Mouse (Mus musculus) heart, embryonic 16.5 days (tissue): ENCODE results near the gene Capn15. TPM values are rescaled to one million over a fixed set of nuclear protein-coding genes. Genes with fewer than 3 reads are reported as not detected.

Source experiments
- ATAC-seq: fragments of 200-750 bp; cut with Nextera tagmentation; replicated peaks from 2 replicates; pipeline ENCODE4 v1.8.0; 2017; ENCODE audit warnings: moderate number of reproducible peaks; ENCODE audit not compliant: insufficient read depth, low FRiP score; ENCODE audit errors: extremely low read depth
- H3K27ac ChIP-seq: fragments of 300-500 bp; sonication (generic); 2 replicates; pipeline ENCODE4 v1.5.1; 2014; ENCODE audit warnings: mild to moderate bottlenecking, low read length, control low read depth, moderate library complexity
- H3K27me3 ChIP-seq: fragments of 300-500 bp; sonication (generic); 2 replicates; pipeline ENCODE4 v1.6.1; 2014; ENCODE audit warnings: low read length, mixed read lengths; ENCODE audit not compliant: control insufficient read depth, insufficient read depth
- H3K36me3 ChIP-seq: fragments of 300-500 bp; sonication (generic); 2 replicates; pipeline ENCODE4 v1.6.1; 2014; ENCODE audit not compliant: control insufficient read depth, insufficient read depth
- H3K4me1 ChIP-seq: fragments of 300-500 bp; sonication (generic); 2 replicates; pipeline ENCODE4 v1.6.1; 2014; ENCODE audit warnings: low read length, mixed read lengths; ENCODE audit not compliant: control insufficient read depth, insufficient read depth
- H3K4me2 ChIP-seq: fragments of 300-500 bp; sonication (generic); 2 replicates; pipeline ENCODE4 v1.6.1; 2014; ENCODE audit warnings: low read depth, mild to moderate bottlenecking, control low read depth, low read length
- H3K4me3 ChIP-seq: fragments of 300-500 bp; sonication (generic); 2 replicates; pipeline ENCODE4 v1.5.1; 2014; ENCODE audit warnings: mild to moderate bottlenecking, control low read depth, low read length
- H3K9ac ChIP-seq: fragments of 300-500 bp; sonication (generic); 2 replicates; pipeline ENCODE4 v1.6.1; 2014; ENCODE audit warnings: low read length, control low read depth
- H3K9me3 ChIP-seq: fragments of 300-500 bp; sonication (generic); replicated peaks from 2 replicates; pipeline ENCODE4 v1.6.1; 2016; ENCODE audit warnings: low read length; ENCODE audit not compliant: control insufficient read depth
- WGBS: fragments of 180-500 bp; shearing (Covaris S2); extraction: QIAGEN DNeasy Blood & Tissue Kit; methylation state at CpG from one replicate; pipeline ENCODE4 v1.1.7; 2014; 5-methylcytosine and 5-hydroxymethylcytosine counted together
- polyA plus RNA-seq: library from polyadenylated mRNA; unstranded; fragments of >200 nt; fragmentation: Nextera tagmentation; extraction: Ambion mirVana; gene quantifications from 2 replicates; pipeline ENCODE4 v1.2.1, GENCODE M21; 2015

The Capn15 gene
- polyA plus RNA-seq, 1 experiment from 2014 or later: 14.5 TPM

DNA sequence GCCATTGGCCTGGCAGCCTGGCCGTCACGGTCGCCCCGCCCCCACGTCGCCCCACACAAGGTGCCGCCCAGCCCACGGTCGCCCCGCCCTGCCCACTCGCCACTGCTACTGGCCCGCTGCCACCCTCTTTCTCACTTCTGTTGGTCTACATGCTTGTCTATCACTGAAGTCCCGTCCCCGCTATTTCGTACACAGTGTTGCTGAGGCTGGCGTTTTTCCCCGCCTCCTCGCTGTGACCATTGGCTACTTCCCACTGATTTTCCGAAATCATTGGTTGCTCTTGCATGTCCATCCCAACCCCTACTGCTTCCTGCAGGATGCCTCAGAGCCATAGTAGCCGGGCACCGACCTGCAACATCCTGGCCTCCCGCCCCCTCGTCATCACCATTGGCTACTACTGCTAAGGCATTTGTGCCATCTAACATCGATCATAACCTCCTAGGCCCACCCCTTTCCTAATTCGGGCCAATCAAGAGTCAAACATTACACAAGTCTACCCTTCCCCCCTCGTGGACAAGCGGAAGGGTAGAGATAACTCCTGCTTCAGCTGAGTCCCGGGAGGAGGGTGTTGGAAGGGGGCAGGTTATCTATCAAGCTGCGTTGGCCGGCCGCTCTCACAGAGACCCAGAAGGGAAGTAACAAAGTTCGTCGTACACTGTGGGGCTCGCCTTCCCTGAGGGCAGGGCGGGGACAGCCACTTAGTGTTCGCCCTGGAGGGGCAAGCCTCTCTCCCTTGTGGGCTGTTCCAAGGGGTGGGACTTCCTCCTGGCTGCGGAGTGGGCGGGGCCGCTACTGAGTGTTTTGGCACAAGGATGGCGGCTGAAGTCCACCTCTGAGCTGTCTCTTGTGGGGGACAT is 65.6 kb downstream of the Capn15 start:
- Histone ChIP-seq H3K36me3 (no peaks in the 10 kb centered on the region), H3K4me2 (peak overlapping the region; percentile 62), H3K27me3 (no peaks in the 10 kb centered on the region), H3K27ac (peak overlapping the region; percentile 99), H3K4me3 (peak overlapping the region; percentile 83), H3K4me1 (peaks cover 18% of the 10 kb centered on the region), H3K9ac (peak overlapping the region; percentile 74), H3K9me3 (no peaks in the 10 kb centered on the region)
- peak; percentile 97 for ATAC-seq
- WGBS: under 1% methylated on average over 40 of the region's 40 CpGs

DNA sequence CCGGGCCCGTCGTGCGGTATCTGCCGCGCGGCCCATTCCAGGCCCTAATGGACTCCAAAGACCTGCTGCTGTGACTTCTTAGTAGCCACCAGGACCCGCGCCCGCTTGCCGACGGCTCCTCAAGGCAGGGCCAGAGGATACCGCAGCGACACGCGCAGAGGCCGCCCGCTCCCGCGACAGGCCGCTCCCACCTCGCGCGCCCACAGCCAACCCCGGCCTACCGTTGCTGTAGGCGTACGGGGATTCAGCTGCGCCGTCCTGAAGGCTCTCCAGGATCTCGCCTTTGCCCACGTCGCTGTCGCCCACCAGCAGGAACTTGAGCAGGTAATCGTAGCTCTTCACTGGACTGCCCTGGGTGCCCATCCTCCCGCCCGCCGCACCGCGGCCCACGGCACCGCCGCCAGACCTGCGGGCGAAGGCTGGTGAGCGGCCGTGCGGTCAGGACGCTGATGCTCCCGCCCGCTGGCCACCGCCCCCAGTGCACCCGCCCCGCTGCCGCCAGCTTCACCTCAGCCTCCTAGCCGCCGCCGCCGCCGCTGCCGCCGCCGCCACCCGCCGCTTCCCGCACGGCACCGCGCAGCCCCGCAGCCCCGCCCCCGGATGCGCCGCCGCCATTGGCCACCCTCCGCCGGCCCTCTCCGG is 66.3 kb downstream of the Capn15 start, which contains the start of gene Rab40c:
Rab40c (minus strand) TSS at position 584 of the 642 bp plus-strand sequence.
- Histone ChIP-seq H3K4me2 (peak within 1 kb of the TSS; percentile 91), H3K4me3 (peak within 1 kb of the TSS; percentile 83), H3K9ac (peak within 1 kb of the TSS; percentile 87), H3K9me3 (no peaks in the 10 kb centered on the region), H3K36me3 (no peaks in the 10 kb centered on the region), H3K4me1 (peaks cover 22% of the 10 kb centered on the region), H3K27ac (peak within 1 kb of the TSS; percentile 99), H3K27me3 (no peaks in the 10 kb centered on the region)
- ATAC-seq: no peak
- under 1% methylated on average over 78 of the region's 78 CpGs for WGBS

DNA sequence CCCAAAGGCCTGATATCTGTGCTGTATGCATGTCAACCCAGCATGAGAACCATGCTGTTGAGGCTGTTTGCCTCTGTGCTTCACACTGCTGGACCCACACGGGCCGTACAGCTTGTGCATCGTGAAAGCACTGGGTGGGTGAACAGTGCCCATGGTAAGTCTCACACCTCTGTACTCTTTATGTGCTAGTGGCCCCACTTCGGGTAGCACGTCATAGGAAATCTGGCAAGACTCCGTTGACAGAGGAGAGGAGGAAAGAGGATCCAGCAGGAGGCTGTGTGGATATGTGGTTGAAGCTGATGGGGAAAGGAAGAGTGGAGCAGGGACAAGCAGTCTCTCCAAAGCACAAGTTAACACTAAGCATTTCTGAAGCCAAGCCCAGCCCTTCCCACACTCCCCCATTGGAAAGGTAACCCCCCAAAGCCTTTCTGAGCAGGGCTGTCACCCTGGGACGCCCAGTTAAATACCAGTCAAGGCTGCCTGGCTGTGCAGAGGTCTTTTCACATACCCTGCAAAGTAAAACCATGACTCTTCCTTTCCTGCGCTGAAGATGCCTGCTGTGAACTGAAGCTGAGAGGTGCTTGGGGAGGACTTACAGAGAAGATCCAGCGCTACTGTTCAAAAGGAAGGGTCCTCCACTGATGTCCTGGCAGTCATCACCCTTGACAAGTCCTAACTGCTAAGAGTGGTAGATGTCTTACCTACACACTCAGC is 67.4 kb downstream of the Capn15 start:
- H3K4me3 ChIP-seq: peak overlapping the region; percentile 83
- 67% methylated on average over 9 of the region's 9 CpGs for WGBS
- H3K27ac ChIP-seq: no peak overlapping the region
- H3K9ac ChIP-seq: peak overlapping the region; percentile 87
- ATAC-seq: no peak
- H3K27me3 ChIP-seq: no peaks in the 10 kb centered on the region
- peaks cover 33% of the 10 kb centered on the region for H3K4me1 ChIP-seq
- no peaks in the 10 kb centered on the region for H3K36me3 ChIP-seq
- no peaks in the 10 kb centered on the region for H3K9me3 ChIP-seq
- peak overlapping the region; percentile 91 for H3K4me2 ChIP-seq

DNA sequence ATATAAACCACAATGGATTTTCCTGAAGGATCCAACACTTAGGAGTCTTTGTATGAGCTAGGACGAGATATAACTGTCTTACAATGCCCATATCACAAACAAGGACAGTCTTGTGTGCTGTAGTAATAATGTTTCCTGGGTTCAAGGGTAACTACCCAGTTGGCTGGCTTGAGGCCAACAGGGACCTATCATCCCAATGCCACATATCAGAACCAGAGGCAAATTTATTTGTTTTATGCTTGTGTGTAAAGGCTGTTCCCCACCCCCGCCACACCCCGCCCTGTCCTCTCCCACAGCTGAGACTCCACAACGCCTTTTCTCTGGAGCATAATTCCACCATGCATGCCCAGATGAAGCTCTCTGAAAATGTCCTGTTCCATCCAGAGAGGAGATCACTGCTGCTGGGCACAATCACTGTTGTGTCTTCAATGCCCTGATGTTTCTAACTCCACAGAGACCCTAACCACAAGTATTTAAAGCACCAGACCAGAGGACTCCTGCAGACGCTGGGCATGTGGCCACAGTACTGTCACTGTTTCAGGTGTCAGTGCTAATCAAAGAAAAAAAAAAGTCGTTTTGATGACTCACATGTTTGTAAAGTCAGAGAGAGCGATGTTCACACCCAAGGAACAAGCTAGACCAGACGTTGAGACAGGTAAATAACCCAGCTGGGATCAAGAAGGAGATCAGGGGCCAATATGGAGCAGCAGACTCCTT is 68.5 kb downstream of the Capn15 start:
- Histone ChIP-seq H3K27me3 (no peaks in the 10 kb centered on the region), H3K36me3 (no peaks in the 10 kb centered on the region), H3K9me3 (no peaks in the 10 kb centered on the region), H3K4me3 (no peak overlapping the region), H3K4me1 (peaks cover 34% of the 10 kb centered on the region), H3K27ac (no peak overlapping the region), H3K4me2 (no peak overlapping the region), H3K9ac (no peak overlapping the region)
- 72% methylated on average over 8 of the region's 8 CpGs for WGBS
- no peak for ATAC-seq

DNA sequence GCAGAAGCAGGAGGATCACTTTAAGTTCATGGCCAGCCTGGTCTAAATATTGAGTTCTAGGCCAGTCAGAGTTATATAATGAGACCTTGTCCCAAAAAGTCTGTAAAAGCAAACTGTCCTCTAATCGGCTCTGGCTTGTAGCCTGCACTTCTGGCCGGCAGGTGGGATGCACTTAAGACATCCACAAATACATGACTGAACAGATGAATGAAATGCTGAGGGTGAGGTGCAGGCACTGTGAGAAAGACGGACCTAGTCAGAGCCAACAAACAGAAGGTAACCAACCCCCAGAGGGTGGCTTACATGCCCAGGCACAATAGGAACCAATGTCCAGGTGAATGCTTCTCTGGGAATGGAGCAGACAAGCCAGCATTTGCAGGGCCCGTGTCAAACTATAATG is 71.3 kb downstream of the Capn15 start:
- 54% methylated on average over 4 of the region's 4 CpGs for WGBS
- no peaks in the 10 kb centered on the region for H3K36me3 ChIP-seq
- peaks cover 30% of the 10 kb centered on the region for H3K4me1 ChIP-seq
- H3K4me2 ChIP-seq: peak overlapping the region; percentile 6; the same call in 1 of the 2 replicates
- no peak overlapping the region for H3K9ac ChIP-seq
- no peaks in the 10 kb centered on the region for H3K9me3 ChIP-seq
- no peak overlapping the region for H3K4me3 ChIP-seq
- no peak for ATAC-seq
- peak overlapping the region; percentile 64 for H3K27ac ChIP-seq
- H3K27me3 ChIP-seq: no peaks in the 10 kb centered on the region

DNA sequence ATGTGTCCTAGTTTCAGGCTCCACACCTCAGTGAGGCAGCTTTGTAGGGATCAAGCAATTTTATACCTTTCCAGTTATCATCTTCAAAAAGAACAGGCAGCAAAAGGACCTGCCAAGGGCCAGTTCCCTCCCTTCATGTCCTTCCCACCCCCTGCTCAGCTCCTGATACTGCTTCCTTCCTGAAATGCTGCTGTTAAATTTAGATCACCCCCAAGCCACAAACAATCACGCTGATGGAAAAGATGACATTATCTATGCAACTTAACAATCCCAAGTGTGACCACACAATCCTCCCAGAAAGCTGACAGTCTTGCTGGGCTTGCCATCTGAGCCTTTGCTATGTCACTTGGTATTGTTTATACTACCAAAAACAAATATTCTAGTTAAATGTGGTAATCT is 71.7 kb downstream of the Capn15 start:
- H3K9me3 ChIP-seq: no peaks in the 10 kb centered on the region
- no peaks in the 10 kb centered on the region for H3K36me3 ChIP-seq
- 9% methylated on average over 1 of the region's 1 CpGs for WGBS
- peak overlapping the region; percentile 64 for H3K27ac ChIP-seq
- peaks cover 30% of the 10 kb centered on the region for H3K4me1 ChIP-seq
- peak overlapping the region; percentile 44; the same call in 1 of the 2 replicates for H3K9ac ChIP-seq
- no peak for ATAC-seq
- no peaks in the 10 kb centered on the region for H3K27me3 ChIP-seq
- H3K4me2 ChIP-seq: peak overlapping the region; percentile 23
- H3K4me3 ChIP-seq: no peak overlapping the region

DNA sequence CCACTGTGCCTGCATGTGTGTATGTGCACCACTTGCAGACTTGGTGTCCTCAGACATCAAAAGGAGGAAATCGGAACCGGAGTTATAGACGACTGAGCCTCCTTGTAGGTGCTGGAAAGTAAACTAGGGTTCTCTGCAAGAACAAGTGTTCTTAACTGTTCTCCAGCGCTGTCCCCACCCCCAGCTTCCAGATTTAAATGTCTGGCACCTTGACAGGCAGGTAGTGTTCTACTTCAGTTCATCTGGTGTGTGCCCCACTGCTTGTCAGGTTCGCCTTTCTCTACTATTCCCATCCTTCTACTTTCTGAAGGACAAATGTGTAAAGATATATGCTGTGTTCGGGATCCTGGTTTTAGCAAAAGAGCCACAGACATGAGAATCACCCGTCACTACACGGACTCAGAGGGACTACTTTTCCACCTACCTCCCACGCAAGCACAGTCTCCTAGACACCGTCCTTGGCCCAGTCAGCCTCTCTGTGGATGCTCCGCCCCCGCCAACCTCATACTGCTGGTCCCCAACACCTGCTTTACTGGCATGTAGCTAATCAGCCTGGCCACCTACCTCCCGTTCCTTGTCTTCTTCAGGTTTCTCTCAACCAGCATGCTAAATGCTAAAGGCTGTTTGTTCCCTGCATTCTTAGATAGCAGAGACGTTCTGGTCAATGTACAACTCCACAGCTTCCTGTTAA is 72.3 kb downstream of the Capn15 start:
- no peaks in the 10 kb centered on the region for H3K9me3 ChIP-seq
- no peaks in the 10 kb centered on the region for H3K36me3 ChIP-seq
- H3K4me1 ChIP-seq: peaks cover 24% of the 10 kb centered on the region
- H3K9ac ChIP-seq: peak overlapping the region; percentile 44; the same call in 1 of the 2 replicates
- no peak for ATAC-seq
- peak overlapping the region; percentile 23 for H3K4me2 ChIP-seq
- peak overlapping the region; percentile 64 for H3K27ac ChIP-seq
- no peaks in the 10 kb centered on the region for H3K27me3 ChIP-seq
- 59% methylated on average over 14 of the region's 14 CpGs for WGBS
- no peak overlapping the region for H3K4me3 ChIP-seq

DNA sequence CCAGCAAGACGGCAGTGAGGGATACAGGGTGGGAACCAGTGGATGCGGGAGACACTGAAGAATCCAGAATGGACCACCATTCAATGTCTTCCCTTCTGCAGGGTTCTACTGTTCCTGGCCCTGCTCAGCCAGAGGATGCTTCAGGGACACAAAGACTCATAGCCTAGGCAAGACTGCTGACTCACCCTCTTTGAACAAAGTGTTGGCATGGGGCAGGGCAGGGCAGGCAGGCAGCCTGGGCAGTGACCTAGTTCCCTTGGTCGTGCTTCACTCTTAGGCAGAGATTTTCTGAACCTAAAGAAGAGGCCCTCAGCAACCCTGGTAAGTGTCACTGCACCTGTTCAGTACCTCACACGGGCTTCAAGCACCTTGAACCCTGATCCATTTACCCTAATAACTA is 73.8 kb downstream of the Capn15 start:
- H3K27me3 ChIP-seq: no peaks in the 10 kb centered on the region
- H3K36me3 ChIP-seq: no peaks in the 10 kb centered on the region
- 86% methylated on average over 4 of the region's 4 CpGs for WGBS
- ATAC-seq: no peak
- H3K4me3 ChIP-seq: no peak overlapping the region
- no peak overlapping the region for H3K27ac ChIP-seq
- no peaks in the 10 kb centered on the region for H3K9me3 ChIP-seq
- peaks cover 16% of the 10 kb centered on the region for H3K4me1 ChIP-seq
- no peak overlapping the region for H3K4me2 ChIP-seq
- no peak overlapping the region for H3K9ac ChIP-seq
